ENCODE assay signal across 26 mouse cellular contexts in genomic region chr17:87565631-87566030, GRCm38 (mm10).
"Had no signal": no experiment of that assay in that cellular context is flagged by ENCODE, and none has a peak within 500 bp of the region (broad histone marks: within the 10 kb centered on the region; RNA-seq: fewer than 3 reads in every experiment).

No protein-coding gene starts in this region.

- H3K4me2 ChIP-seq: heart, embryonic 12.5 days; hindbrain, embryonic 12.5 days; hindbrain, embryonic 14.5 days; kidney, embryonic 15.5 days; limb, embryonic 12.5 days; liver, embryonic 11.5 days; liver, embryonic 13.5 days had no signal

- H3K36me3 ChIP-seq: heart, embryonic 12.5 days; hindbrain, embryonic 10.5 days; hindbrain, embryonic 12.5 days; kidney, embryonic 15.5 days; limb, embryonic 10.5 days; limb, embryonic 12.5 days; liver, embryonic 13.5 days had no signal

- H3K9me3 ChIP-seq: heart, embryonic 12.5 days; hindbrain, embryonic 10.5 days; hindbrain, embryonic 12.5 days; kidney, embryonic 15.5 days; limb, embryonic 10.5 days; limb, embryonic 12.5 days; liver, embryonic 13.5 days had no signal

- DNase-seq: gastrocnemius, adult 2 months; gastrocnemius, postnatal 10 days; gastrocnemius, postnatal 25 days; heart, adult 2 months; heart, postnatal 10 days; heart, postnatal 4 days; kidney, adult 11 months; kidney, adult 2 months; kidney, adult 9 months; kidney, postnatal 14 days; kidney, postnatal 36 days; layer of hippocampus, adult 9-11 months; layer of hippocampus, postnatal 36 days; liver, embryonic 13.5 days had no signal

- ATAC-seq: hindbrain, embryonic 16.5 days; inflammation-experienced regulatory T-cells, adult 6 months had no signal

- H3K9ac ChIP-seq: heart, embryonic 12.5 days; hindbrain, embryonic 12.5 days; hindbrain, embryonic 14.5 days; kidney, embryonic 15.5 days; limb, embryonic 12.5 days; liver, embryonic 13.5 days had no signal

- H3K4me3 ChIP-seq: gastrocnemius, adult 2 months; heart, adult 2 months; heart, embryonic 12.5 days; hindbrain, embryonic 10.5 days; hindbrain, embryonic 12.5 days; kidney, embryonic 15.5 days; left cerebral cortex, adult 2 months; limb, embryonic 10.5 days; limb, embryonic 12.5 days; liver, embryonic 13.5 days had no signal

- H3K27ac ChIP-seq: heart, adult 2 months; hindbrain, embryonic 10.5 days; hindbrain, embryonic 12.5 days; hindbrain, embryonic 14.5 days; kidney, embryonic 15.5 days; kidney, postnatal 0 days; left cerebral cortex, adult 2 months; limb, embryonic 12.5 days; liver, embryonic 13.5 days had no signal

- H3K27me3 ChIP-seq: liver, embryonic 13.5 days had no signal
